Mouse (Mus musculus) embryonic facial prominence, embryonic 11.5 days (tissue): ENCODE measurements around the gene Ash1l. TPM values are rescaled to one million over a fixed set of nuclear protein-coding genes. Genes with fewer than 3 reads are reported as not detected.

Experiments
- ATAC-seq: fragments of 200-750 bp; cut with Nextera tagmentation; replicated peaks from 2 replicates; pipeline ENCODE4 v1.8.0; 2017; ENCODE audit warnings: low read depth; ENCODE audit not compliant: insufficient number of reproducible peaks, low FRiP score, low TSS enrichment
- DNase-seq: peaks from one replicate; pipeline ENCODE4 v3.0.0-alpha.2; 2015; ENCODE audit warnings: low spot score
- H3K27ac ChIP-seq: fragments of 300-500 bp; sonication (generic); replicated peaks from 2 replicates; pipeline ENCODE4 v1.5.1; 2014; ENCODE audit warnings: mild to moderate bottlenecking, low read depth, low read length, control low read depth
- H3K27me3 ChIP-seq: fragments of 300-500 bp; sonication (generic); 2 replicates; pipeline ENCODE4 v1.6.1; 2014; ENCODE audit warnings: mild to moderate bottlenecking, low read length, moderate library complexity, mixed read lengths; ENCODE audit not compliant: control insufficient read depth, insufficient read depth
- H3K36me3 ChIP-seq: fragments of 300-500 bp; sonication (generic); replicated peaks from 2 replicates; pipeline ENCODE4 v1.6.1; 2014; ENCODE audit warnings: low read depth, mild to moderate bottlenecking, low read length, moderate library complexity, mixed read lengths; ENCODE audit not compliant: control insufficient read depth, insufficient read depth
- H3K4me1 ChIP-seq: fragments of 300-500 bp; sonication (generic); 2 replicates; pipeline ENCODE4 v1.6.1; 2014; ENCODE audit warnings: low read length, mixed read lengths; ENCODE audit not compliant: control insufficient read depth, insufficient read depth
- H3K4me2 ChIP-seq: fragments of 300-500 bp; sonication (generic); 2 replicates; pipeline ENCODE4 v1.6.1; 2014; ENCODE audit warnings: low read depth, mild to moderate bottlenecking, control low read depth, low read length, moderate library complexity
- H3K4me3 ChIP-seq: fragments of 300-500 bp; sonication (generic); 2 replicates; pipeline ENCODE4 v1.5.1; 2014; ENCODE audit warnings: low read depth, low read length, control low read depth
- H3K9ac ChIP-seq: fragments of 300-500 bp; sonication (generic); replicated peaks from 2 replicates; pipeline ENCODE4 v1.6.1; 2014; ENCODE audit warnings: mild to moderate bottlenecking, control low read depth, low read length
- H3K9me3 ChIP-seq: fragments of 300-500 bp; sonication (generic); replicated peaks from 2 replicates; pipeline ENCODE4 v1.6.1; 2016; ENCODE audit warnings: mild to moderate bottlenecking, low read length, inconsistent platforms, mixed read lengths; ENCODE audit not compliant: control insufficient read depth
- WGBS: fragments of 180-500 bp; shearing (Covaris S2); extraction: QIAGEN DNeasy Blood & Tissue Kit; methylation state at CpG from one replicate; pipeline ENCODE4 v1.1.7; 2014; 5-methylcytosine and 5-hydroxymethylcytosine counted together
- polyA plus RNA-seq: library from polyadenylated mRNA; unstranded; fragments of >200 nt; fragmentation: Nextera tagmentation; extraction: Ambion mirVana; gene quantifications from 2 replicates; pipeline ENCODE4 v1.2.1, GENCODE M21; 2014

The Ash1l gene
- polyA plus RNA-seq, 1 experiment from 2014 or later, result 14.1 TPM

- H3K27ac ChIP-seq, result peak overlapping the region; percentile 28; the same call in 1 of the 2 replicates
- peak; percentile 89 for DNase-seq
- H3K9ac ChIP-seq, result peak overlapping the region; percentile 74
- H3K27me3 ChIP-seq, result peaks cover 9% of the 10 kb centered on the region
- peak overlapping the region; percentile 61 for H3K4me3 ChIP-seq
- peak overlapping the region; percentile 100 for H3K4me2 ChIP-seq
- peak; percentile 61 for ATAC-seq
- no peaks in the 10 kb centered on the region; the same call in 1 of the 2 replicates for H3K4me1 ChIP-seq
- no peaks in the 10 kb centered on the region for H3K36me3 ChIP-seq
- under 1% methylated on average over 40 of the region's 40 CpGs for WGBS
- H3K9me3 ChIP-seq, result no peaks in the 10 kb centered on the region
These were observed 139.6 kb downstream of the Ash1l start for GRCm38 (mm10) chr3:89089882-89090591.

DNA sequence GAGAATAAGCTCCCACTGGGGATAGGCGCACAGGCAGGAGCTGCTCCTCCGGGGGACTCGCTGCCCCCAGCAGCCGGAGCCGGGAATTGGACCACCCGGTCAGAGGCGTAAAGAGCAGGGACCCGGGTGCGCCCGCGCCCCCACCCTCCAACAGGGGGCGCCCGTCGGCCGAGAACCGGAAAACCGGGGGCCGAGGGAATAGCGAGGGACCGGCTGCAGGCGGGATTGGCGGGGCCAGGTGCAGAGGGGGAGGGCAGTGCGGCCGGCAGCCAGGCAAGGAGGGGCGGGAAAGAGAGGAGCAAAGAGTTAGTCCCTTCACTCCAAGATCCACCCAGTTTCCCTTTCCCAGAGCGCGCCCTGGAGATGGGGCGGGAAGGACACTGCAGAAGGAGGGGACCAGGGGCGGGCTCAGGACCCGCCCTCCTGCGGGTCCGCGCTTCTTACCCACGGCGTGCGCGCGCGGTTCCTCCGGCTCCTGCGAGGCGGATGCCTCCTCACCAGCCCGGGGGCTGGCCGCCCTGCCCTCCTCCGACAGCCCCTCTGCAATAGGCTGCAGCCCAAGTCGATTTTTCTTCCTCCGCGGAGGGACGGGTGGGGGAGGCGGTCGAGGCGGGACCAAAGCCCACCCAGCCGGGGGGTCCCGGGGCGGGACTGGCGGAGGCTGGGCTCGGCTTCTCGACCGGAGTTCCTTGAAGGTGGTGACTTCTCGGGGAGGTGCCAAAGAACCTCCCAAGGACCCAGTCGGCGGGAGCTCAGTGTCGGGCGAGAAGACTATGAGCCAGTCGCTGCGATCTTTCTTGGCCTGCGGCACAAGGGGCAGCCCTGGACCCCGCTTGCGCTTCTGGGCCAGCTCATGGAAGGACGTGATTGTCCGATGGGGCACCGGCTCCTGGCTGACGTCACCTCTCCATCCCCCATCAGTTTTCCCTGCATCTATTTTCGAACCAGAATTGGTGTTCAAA, 140.6 kb downstream of the Ash1l start:
- Histone ChIP-seq H3K4me3 (peak overlapping the region; percentile 61), H3K36me3 (peaks cover 1% of the 10 kb centered on the region), H3K27ac (peak overlapping the region; percentile 28; the same call in 1 of the 2 replicates), H3K4me2 (peak overlapping the region; percentile 100), H3K9ac (peak overlapping the region; percentile 74), H3K9me3 (no peaks in the 10 kb centered on the region), H3K4me1 (no peaks in the 10 kb centered on the region; the same call in 1 of the 2 replicates), H3K27me3 (peaks cover 9% of the 10 kb centered on the region)
- ATAC-seq, result peak; percentile 60
- peak; percentile 82 for DNase-seq
- WGBS, result under 1% methylated on average over 64 of the region's 74 CpGs

DNA sequence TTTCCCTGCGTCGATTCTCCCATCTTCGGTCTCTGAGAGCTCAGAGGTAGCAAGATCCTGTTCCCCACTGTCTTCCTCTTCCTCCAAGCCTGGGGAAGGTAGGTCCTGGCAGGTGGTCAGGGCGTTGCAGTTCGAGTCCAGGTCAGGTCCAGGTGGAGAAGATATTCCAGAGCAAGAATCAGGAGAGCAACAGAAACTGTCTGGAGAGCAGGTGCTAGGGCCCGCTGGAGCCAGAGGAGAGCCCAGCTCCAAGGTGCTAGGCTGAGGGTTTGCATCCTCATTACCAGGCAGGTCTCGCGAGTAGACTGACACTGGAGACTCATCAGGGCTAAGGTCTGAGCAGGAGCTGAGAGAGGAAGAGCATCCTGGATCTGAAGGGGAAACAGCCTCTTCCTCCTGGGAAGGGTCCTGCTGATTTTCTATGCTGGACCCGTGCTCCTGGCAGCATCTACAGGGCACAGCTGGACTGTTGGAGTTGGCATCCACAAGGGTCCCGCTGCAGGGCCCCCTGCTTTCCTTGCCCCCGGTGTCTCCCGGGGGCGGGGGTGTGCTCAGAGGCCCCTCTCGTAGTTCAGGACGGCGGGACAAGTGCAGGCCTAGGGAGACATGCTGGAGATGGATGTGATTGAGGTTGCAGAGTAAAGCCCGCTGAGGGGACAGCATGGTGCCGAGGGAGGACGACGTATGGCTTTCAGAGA, 141.5 kb downstream of the Ash1l start:
- Histone ChIP-seq H3K9me3 (no peaks in the 10 kb centered on the region), H3K4me1 (no peaks in the 10 kb centered on the region; the same call in 1 of the 2 replicates), H3K36me3 (peaks cover 3% of the 10 kb centered on the region), H3K27ac (no peak overlapping the region), H3K27me3 (peaks cover 9% of the 10 kb centered on the region), H3K9ac (peak overlapping the region; percentile 74; the same call in 1 of the 2 replicates), H3K4me3 (peak overlapping the region; percentile 61), H3K4me2 (peak overlapping the region; percentile 100)
- DNase-seq (no peak), ATAC-seq (no peak)
- WGBS, result 10% methylated on average over 20 of the region's 20 CpGs

- Histone ChIP-seq H3K36me3 (peaks cover 3% of the 10 kb centered on the region), H3K9me3 (no peaks in the 10 kb centered on the region), H3K4me3 (peak overlapping the region; percentile 34), H3K27me3 (peaks cover 9% of the 10 kb centered on the region), H3K4me1 (no peaks in the 10 kb centered on the region; the same call in 1 of the 2 replicates), H3K9ac (peak overlapping the region; percentile 44), H3K27ac (no peak overlapping the region), H3K4me2 (peak overlapping the region; percentile 55)
- 20% methylated on average over 11 of the region's 11 CpGs for whole genome bisulfite sequencing
- ATAC-seq (no peak), DNase-seq (no peak)
These were observed 142.2 kb downstream of the Ash1l start for GRCm38 (mm10) chr3:89092509-89093090.

DNA sequence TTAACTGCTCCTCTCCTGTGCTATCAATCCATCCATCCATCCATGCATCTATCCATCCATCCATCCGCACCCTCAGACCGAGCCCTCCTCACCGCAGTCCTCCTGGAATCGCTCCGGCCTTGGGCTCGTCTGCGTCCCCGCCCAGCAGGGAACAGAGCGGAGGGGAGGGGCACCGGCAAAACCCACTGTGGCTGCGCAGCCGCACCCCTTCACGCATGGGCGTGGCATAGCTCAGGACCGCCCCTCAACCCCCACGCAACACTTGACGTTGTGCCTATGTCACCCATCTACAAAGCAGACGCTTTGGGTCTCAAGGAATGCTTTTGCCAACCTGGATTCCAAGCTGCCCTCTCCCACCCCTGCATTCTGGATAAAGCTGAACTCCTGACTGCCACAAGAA, 142.8 kb downstream of the Ash1l start, which contains the start of gene Rusc1:
Gene Rusc1, minus strand, starts transcription at position 137 of the 400 bp plus-strand sequence.
- Histone ChIP-seq H3K4me2 (peak within 1 kb of the TSS; percentile 55), H3K27ac (no peak within 1 kb of the TSS), H3K36me3 (peaks cover 3% of the 10 kb centered on the region), H3K4me1 (no peaks in the 10 kb centered on the region; the same call in 1 of the 2 replicates), H3K9ac (peak within 1 kb of the TSS; percentile 44), H3K27me3 (peaks cover 9% of the 10 kb centered on the region), H3K4me3 (peak within 1 kb of the TSS; percentile 34), H3K9me3 (no peaks in the 10 kb centered on the region)
- peak; percentile 41 for ATAC-seq
- peak; percentile 85 for DNase-seq
- WGBS, result under 1% methylated on average over 18 of the region's 18 CpGs

- ATAC-seq, result no peak
- 88% methylated on average over 10 of the region's 10 CpGs for WGBS
- no peak for DNase-seq
- H3K4me2 ChIP-seq, result no peak overlapping the region
- H3K4me1 ChIP-seq, result no peaks in the 10 kb centered on the region
- H3K27me3 ChIP-seq, result peaks cover 8% of the 10 kb centered on the region
- H3K9ac ChIP-seq, result no peak overlapping the region
- no peak overlapping the region for H3K4me3 ChIP-seq
- H3K9me3 ChIP-seq, result no peaks in the 10 kb centered on the region
- no peak overlapping the region for H3K27ac ChIP-seq
- peaks cover 3% of the 10 kb centered on the region for H3K36me3 ChIP-seq
These were observed 143.6 kb downstream of the Ash1l start for GRCm38 (mm10) chr3:89094021-89094420.

DNA sequence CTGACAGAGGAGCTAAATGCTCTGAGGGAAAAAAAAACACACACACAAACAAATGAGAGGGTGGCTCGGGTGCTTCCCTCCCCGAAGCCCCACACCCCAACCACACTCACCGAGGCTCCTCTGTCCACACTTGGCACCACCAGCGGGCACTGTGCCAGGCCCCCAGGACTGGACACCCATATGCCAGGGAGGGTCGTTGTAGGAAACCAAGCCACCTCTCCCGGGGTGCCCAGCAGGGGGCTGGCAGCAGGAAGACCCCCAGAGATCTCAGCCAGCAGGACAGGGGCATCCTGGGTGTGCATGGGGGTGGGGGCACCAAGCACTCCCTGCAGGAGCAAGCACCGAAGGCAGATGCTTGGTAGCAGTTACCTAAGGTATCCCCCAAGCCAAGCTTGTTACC, 150.4 kb downstream of the Ash1l start, which contains the start of gene Gm43738:
Gene Gm43738, minus strand, starts transcription at position 289 of the 400 bp plus-strand sequence.
- peak within 1 kb of the TSS; percentile 35; the same call in 1 of the 2 replicates for H3K27ac ChIP-seq
- H3K4me2 ChIP-seq, result peak within 1 kb of the TSS; percentile 91
- H3K36me3 ChIP-seq, result peaks cover 3% of the 10 kb centered on the region; the same call in 1 of the 2 replicates
- DNase-seq (no peak), ATAC-seq (0 out of 2 replicates have a peak, but pooled peaks have one; percentile 12)
- peak within 1 kb of the TSS; percentile 70 for H3K9ac ChIP-seq
- H3K27me3 ChIP-seq, result no peaks in the 10 kb centered on the region
- peak within 1 kb of the TSS; percentile 84 for H3K4me3 ChIP-seq
- H3K9me3 ChIP-seq, result no peaks in the 10 kb centered on the region
- no peaks in the 10 kb centered on the region; the same call in 1 of the 2 replicates for H3K4me1 ChIP-seq
- WGBS, result 57% methylated on average over 7 of the region's 7 CpGs
